Mouse (Mus musculus) layer of hippocampus, adult 8-10 months (tissue): ENCODE measurements around the gene Clmn. TPM values are rescaled to one million over a fixed set of nuclear protein-coding genes. Genes with fewer than 3 reads are reported as not detected.
A peak's percentile ranks its signal among the peaks of the same experiment; 100 is the strongest.

Experiments
- DNase-seq, 2 experiments: peaks; one replicate each; pipeline ENCODE4 v3.0.0; 2022; ENCODE audit warnings: low spot score in 2 of 2
- total RNA-seq, 4 experiments: library from RNA; stranded (reverse); gene quantifications; 2 replicates each; pipeline ENCODE4 v1.2.4; 2022

Gene Clmn
- total RNA-seq, 4 experiments from 2014 or later, result 98.6 to 111 (median 105) TPM

- no peak for DNase-seq
Observed at GRCm38 (mm10) chr12:104880367-104880766, 15.5 kb upstream of the Clmn start.

GRCm38 (mm10) chr12:104879577-104879989 lies 14.7 kb upstream of the Clmn start:
- no peak for DNase-seq

- no peak for DNase-seq
Observed at GRCm38 (mm10) chr12:104876053-104876452, 11.2 kb upstream of the Clmn start.

GRCm38 (mm10) chr12:104871987-104872386 lies 7.1 kb upstream of the Clmn start:
- DNase-seq, result no peak

- no peak for DNase-seq
Observed at GRCm38 (mm10) chr12:104869737-104870136, 4.9 kb upstream of the Clmn start.

GRCm38 (mm10) chr12:104868430-104868829 lies 3.6 kb upstream of the Clmn start:
- DNase-seq, result no peak

GRCm38 (mm10) chr12:104867851-104868250 lies 3.0 kb upstream of the Clmn start:
- DNase-seq, result no peak

GRCm38 (mm10) chr12:104865166-104865535 lies 275 bp upstream of the Clmn start:
- DNase-seq, result no peak

- DNase-seq, result no peak
Observed at GRCm38 (mm10) chr12:104863653-104864052, 1.2 kb downstream of the Clmn start.

GRCm38 (mm10) chr12:104859140-104859539 lies 5.7 kb downstream of the Clmn start:
- DNase-seq, result peak in 1 of 2 experiments; percentile 63

GRCm38 (mm10) chr12:104858732-104859131 lies 6.1 kb downstream of the Clmn start:
- DNase-seq, result no peak

GRCm38 (mm10) chr12:104857614-104858013 lies 7.3 kb downstream of the Clmn start:
- no peak for DNase-seq

- no peak for DNase-seq
Observed at GRCm38 (mm10) chr12:104856540-104856939, 8.3 kb downstream of the Clmn start.

GRCm38 (mm10) chr12:104855548-104855947 lies 9.3 kb downstream of the Clmn start:
- no peak for DNase-seq

GRCm38 (mm10) chr12:104854826-104855225 lies 10.1 kb downstream of the Clmn start:
- no peak for DNase-seq

GRCm38 (mm10) chr12:104853374-104853773 lies 11.5 kb downstream of the Clmn start:
- no peak for DNase-seq

GRCm38 (mm10) chr12:104851711-104852508 lies 13.0 kb downstream of the Clmn start:
- DNase-seq, result peak in 1 of 2 experiments; percentile 55

GRCm38 (mm10) chr12:104850119-104850518 lies 14.8 kb downstream of the Clmn start:
- DNase-seq, result peak; percentile 47 to 76

GRCm38 (mm10) chr12:104848667-104849066 lies 16.2 kb downstream of the Clmn start:
- DNase-seq, result no peak

- DNase-seq, result no peak
Observed at GRCm38 (mm10) chr12:104847227-104847626, 17.6 kb downstream of the Clmn start.

- no peak for DNase-seq
Observed at GRCm38 (mm10) chr12:104845707-104846106, 19.2 kb downstream of the Clmn start.

GRCm38 (mm10) chr12:104844989-104845388 lies 19.9 kb downstream of the Clmn start:
- DNase-seq, result no peak

- no peak for DNase-seq
Observed at GRCm38 (mm10) chr12:104844279-104844678, 20.6 kb downstream of the Clmn start.
